Mouse (Mus musculus): ENCODE data around the gene Ercc6l2.

DNA sequence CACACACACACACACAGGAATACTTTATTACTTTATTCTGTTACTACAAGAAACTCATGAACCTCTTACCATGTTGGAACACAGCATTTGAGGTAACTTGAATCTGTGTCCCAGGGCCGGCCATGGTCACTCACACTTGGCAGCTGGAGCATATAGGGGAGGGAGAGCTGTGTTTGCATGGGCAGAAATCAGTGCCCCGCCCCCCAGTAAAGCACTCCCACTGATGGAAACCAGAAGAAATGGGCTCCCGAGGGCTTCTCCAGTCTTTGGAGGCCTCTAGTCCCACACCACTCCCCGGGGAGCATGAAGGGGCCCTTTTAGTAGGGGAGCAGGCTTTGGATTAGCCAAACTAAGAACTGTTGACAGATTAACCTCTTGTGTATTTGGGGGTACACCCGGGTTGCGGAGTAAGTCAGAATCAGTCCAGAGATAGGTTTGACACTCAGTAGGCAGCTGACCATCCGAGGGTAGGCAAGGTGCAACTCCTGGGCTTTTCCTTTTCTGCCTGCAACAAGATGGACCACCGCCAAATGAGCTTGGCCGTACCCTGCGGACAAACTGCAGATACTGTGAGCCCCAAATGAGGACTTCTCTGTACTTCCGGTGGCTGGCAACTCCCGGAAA, 85.8 kb downstream of the Ercc6l2 start:
- TF ChIP-seq POLR2A (IDR thresholded peaks at IDR 0.05; ENCODE audit: control insufficient read depth, extremely low read depth, insufficient read depth, low read length, poor library complexity): no peak
- TF ChIP-seq CTCF (IDR thresholded peaks at IDR 0.05; ENCODE audit: borderline replicate concordance, control insufficient read depth, extremely low read depth, insufficient read depth, low read length, poor library complexity): no peak
